Mouse (Mus musculus) left cerebral cortex, postnatal 25 days (tissue): ENCODE measurements around the gene Otos. TPM values are rescaled to one million over a fixed set of nuclear protein-coding genes. Genes with fewer than 3 reads are reported as not detected.

Experiments
- DNase-seq, 2 experiments: peaks; one replicate each; pipeline ENCODE4 v3.0.0; 2022; ENCODE audit warnings: low spot score in 2 of 2, mixed read lengths in 1 of 2
- intact Hi-C: fragments of 180-260 bp; cut with DNase I; formaldehyde crosslinking; loops from one replicate; pipeline ENCODE4 v1.15.1; 2025
- total RNA-seq, 2 experiments: library from RNA; stranded (reverse); gene quantifications; 2 replicates each; pipeline ENCODE4 v1.2.3; 2021

The Otos gene
- total RNA-seq, 2 experiments from 2014 or later, result not detected

DNA sequence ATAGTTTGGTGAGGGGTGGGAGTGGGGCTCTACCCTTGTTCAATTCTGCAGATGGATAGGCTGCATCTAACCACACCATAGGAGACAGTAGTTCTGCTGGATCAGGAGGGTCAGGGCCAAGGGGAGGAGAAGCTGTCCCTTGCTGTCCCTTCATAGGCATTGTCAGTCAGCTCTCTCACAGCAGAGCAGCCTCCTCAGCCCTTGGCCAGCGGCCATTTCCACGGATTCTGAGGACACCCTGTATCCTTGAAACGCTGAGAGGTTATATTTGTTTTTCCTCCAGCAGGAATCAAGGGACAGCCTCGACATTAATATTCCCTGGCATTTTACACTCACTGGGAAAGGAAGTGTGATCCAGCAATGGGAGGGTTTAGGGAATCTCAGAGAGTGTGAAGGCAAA is 30.3 kb downstream of the Otos start:
- no peak for DNase-seq
- intact Hi-C loops, result no loop called here

GRCm38 (mm10) chr1:92617488-92617887 is 31.2 kb downstream of the Otos start, which contains the start of gene Olfr12:
Gene Olfr12, plus strand, starts transcription at chr1:92617788.
- DNase-seq, result no peak
- intact Hi-C loops, result no loop called here

- intact Hi-C loops, result no loop called here
- DNase-seq, result no peak
These were observed 32.6 kb downstream of the Otos start for GRCm38 (mm10) chr1:92616046-92616445.

DNA sequence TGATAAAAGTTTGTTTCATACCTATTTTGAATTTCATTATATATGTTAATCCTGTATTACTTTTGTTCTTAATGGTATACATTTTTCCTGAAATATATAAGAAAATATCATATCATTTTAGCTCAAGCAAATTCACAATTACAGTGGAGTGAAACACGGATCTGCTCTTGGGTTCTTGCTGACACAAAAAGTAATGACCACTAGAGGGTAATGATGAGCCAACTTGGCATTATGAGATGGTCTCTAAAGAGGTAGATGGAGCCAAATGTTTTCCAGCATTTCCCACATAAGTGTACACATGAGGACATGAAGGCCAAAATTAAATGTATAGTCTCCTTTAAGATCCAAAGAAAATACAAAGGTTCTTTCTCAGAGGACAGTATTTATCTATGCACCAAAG is 34.1 kb downstream of the Otos start:
- DNase-seq, result peak in 1 of 2 experiments; percentile 52
- intact Hi-C loops, result loop anchor here (2.0 to 5.0 kb wide), 2 partner anchors 34 to 142 kb away; partner anchors contain the start of genes Ndufa10 and Otos

GRCm38 (mm10) chr1:92613175-92613574 is 35.5 kb downstream of the Otos start:
- intact Hi-C loops, result loop anchor here (5.0 kb wide), 1 partner anchor 141 kb away; the partner anchor contains the start of gene Ndufa10
- DNase-seq, result no peak

GRCm38 (mm10) chr1:92611008-92611407 is 37.6 kb downstream of the Otos start:
- intact Hi-C loops, result loop anchor here (1.0 to 5.0 kb wide), 2 partner anchors 90 to 139 kb away; partner anchors contain the start of gene Ndufa10
- peak; percentile 61 to 71 for DNase-seq

GRCm38 (mm10) chr1:92607711-92608110 is 40.9 kb downstream of the Otos start:
- intact Hi-C loops, result loop anchor here (5.0 kb wide), 1 partner anchor 70 kb away; no protein-coding TSS in a partner anchor
- no peak for DNase-seq

- intact Hi-C loops, result loop anchor here (5.0 kb wide), 1 partner anchor 68 kb away; no protein-coding TSS in a partner anchor
- DNase-seq, result no peak
These were observed 43.2 kb downstream of the Otos start, which contains the start of gene Olfr1410 for GRCm38 (mm10) chr1:92605482-92605881. Gene Olfr1410, plus strand, starts transcription at chr1:92605782.

DNA sequence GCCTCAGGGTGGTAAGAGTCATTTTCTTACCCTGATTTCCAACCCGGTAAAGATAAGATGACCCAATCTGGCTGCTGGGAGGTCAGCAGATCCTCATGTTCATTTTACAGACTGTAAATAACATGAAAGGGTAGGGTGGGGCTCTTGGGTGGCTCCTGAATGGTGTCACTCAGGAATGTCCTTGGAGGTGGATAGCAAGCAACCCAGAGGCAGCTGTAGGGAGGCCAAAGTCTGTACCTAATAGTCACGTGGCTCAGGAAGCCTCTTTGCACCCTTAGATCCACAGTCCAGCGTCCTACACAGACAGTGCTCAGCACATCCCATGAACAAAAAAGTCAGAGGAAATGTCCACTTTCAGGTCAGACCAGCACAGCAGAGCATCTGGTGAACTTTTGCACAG is 52.6 kb downstream of the Otos start:
- intact Hi-C loops, result no loop called here
- DNase-seq, result no peak

Other genes starting within 250 kb of the Otos start
- gene Ndufa10, start 175.0 kb downstream of the Otos start, total RNA-seq, result 100 to 1,000 TPM; 212 to 217 TPM
- gene Olfr1416, start 163.7 kb downstream of the Otos start, total RNA-seq, result not detected
- not detected for gene Olfr1415, start 152.7 kb downstream of the Otos start, total RNA-seq
- gene Olfr1414, start 130.2 kb downstream of the Otos start, total RNA-seq, result not detected
- gene Olfr1413, start 77.5 kb downstream of the Otos start, total RNA-seq, result not detected
- gene Olfr1412, start 63.1 kb downstream of the Otos start, total RNA-seq, result not detected
- gene Olfr1411, start 54.4 kb downstream of the Otos start, total RNA-seq, result not detected
- not detected for gene Olfr1410, start 43.1 kb downstream of the Otos start, total RNA-seq
- gene Olfr12, start 31.1 kb downstream of the Otos start, total RNA-seq, result not detected
- gene Cops9, start 6.9 kb downstream of the Otos start, total RNA-seq, result 100 to 1,000 TPM; 232 to 248 TPM
- 10 to 100 TPM; 73.8 to 81.8 TPM for gene Gpc1, start 182.8 kb upstream of the Otos start, total RNA-seq